Mouse (Mus musculus) stomach, postnatal 0 days (tissue): ENCODE measurements around the gene Baz1a.

Experiments used
- CTCF ChIP-seq: IDR thresholded peaks from 2 replicates; pipeline ENCODE4 v1.5.1; 2016; ENCODE audit warnings: antibody characterized with exemption, low read depth, mild to moderate bottlenecking, moderate library complexity
- EP300 ChIP-seq: optimal IDR thresholded peaks from 2 replicates; pipeline ENCODE3; 2016; ENCODE audit warnings: antibody characterized with exemption

- TF ChIP-seq CTCF (no peak), EP300 (no peak)
Observed at GRCm38 (mm10) chr12:54994418-54994817, 19.7 kb downstream of the Baz1a start.
